Mouse (Mus musculus) MEL (cell line): ENCODE data around the gene Gm20388. TPM values are rescaled to one million over a fixed set of nuclear protein-coding genes. Genes with fewer than 3 reads are reported as not detected.

ENCODE experiments used
- DNase-seq: peaks from one replicate; pipeline ENCODE4 v3.0.0; 2011; ENCODE audit warnings: low read depth, low spot score
- H3K27ac ChIP-seq: 2 replicates; pipeline ENCODE4 v1.5.1; 2012; ENCODE audit warnings: low read depth, mild to moderate bottlenecking, control low read depth, low read length, moderate library complexity; ENCODE audit not compliant: control insufficient read depth
- H3K27me3 ChIP-seq, 2 experiments: fragments of 150-350 bp in 1 of 2; sonication (generic) in 1 of 2; 2 replicates each; pipeline ENCODE4 v1.6.1; 2012; ENCODE audit warnings: low read length in 2 of 2, mild to moderate bottlenecking in 2 of 2, improper control_type of control experiment in 1 of 2, moderate library complexity in 1 of 2; ENCODE audit not compliant: insufficient read depth in 2 of 2, control insufficient read depth in 1 of 2
- H3K36me3 ChIP-seq, 2 experiments: 2 replicates each; pipeline ENCODE4 v1.6.1; 2012 to 2014; ENCODE audit warnings: low read length in 2 of 2, improper control_type of control experiment in 1 of 2, inconsistent platforms in 1 of 2, mild to moderate bottlenecking in 1 of 2; ENCODE audit not compliant: insufficient read depth in 2 of 2, control insufficient read depth in 1 of 2
- H3K4me1 ChIP-seq, 2 experiments: fragments of 150-350 bp in 1 of 2; sonication (generic) in 1 of 2; 2 replicates each; pipeline ENCODE4 v1.6.1; 2012; ENCODE audit warnings: low read length in 2 of 2, improper control_type of control experiment in 1 of 2, mild to moderate bottlenecking in 1 of 2; ENCODE audit not compliant: insufficient read depth in 2 of 2, control insufficient read depth in 1 of 2
- H3K4me3 ChIP-seq, 2 experiments: fragments of 150-350 bp in 1 of 2; sonication (generic) in 1 of 2; 2 replicates each; pipeline ENCODE4 v1.5.1; 2012; ENCODE audit warnings: low read depth in 2 of 2, low read length in 2 of 2, mild to moderate bottlenecking in 2 of 2, moderate library complexity in 2 of 2, control low read depth in 1 of 2, improper control_type of control experiment in 1 of 2; ENCODE audit not compliant: control insufficient read depth in 1 of 2, insufficient read depth in 1 of 2
- H3K79me2 ChIP-seq: 2 replicates; pipeline ENCODE4 v1.6.1; 2012; ENCODE audit warnings: mild to moderate bottlenecking, low read length, moderate library complexity; ENCODE audit not compliant: control insufficient read depth, poor library complexity, insufficient read depth
- H3K9ac ChIP-seq: 2 replicates; pipeline ENCODE4 v1.6.1; 2012; ENCODE audit warnings: low read depth, mild to moderate bottlenecking, control low read depth, low read length, moderate library complexity; ENCODE audit not compliant: control insufficient read depth, poor library complexity, severe bottlenecking
- H3K9me3 ChIP-seq: fragments of 150-350 bp; sonication (generic); replicated peaks from 2 replicates; pipeline ENCODE4 v1.6.1; 2012; ENCODE audit warnings: mild to moderate bottlenecking, low read length, improper control_type of control experiment, moderate library complexity; ENCODE audit not compliant: insufficient read depth
- CHD2 ChIP-seq: IDR thresholded peaks from 2 replicates; pipeline ENCODE4 v1.6.1; 2011; ENCODE audit warnings: low read length, improper control_type of control experiment
- CTCF ChIP-seq, 3 experiments: IDR thresholded peaks in 2 of 3; conservative IDR thresholded peaks in 1 of 3; 2 replicates each; pipeline ENCODE4 v1.5.1; 2011 to 2012; ENCODE audit warnings: low read length in 3 of 3, low read depth in 2 of 3, mild to moderate bottlenecking in 2 of 3, improper control_type of control experiment in 1 of 3, inconsistent platforms in 1 of 3, mixed read lengths in 1 of 3, moderate library complexity in 1 of 3; ENCODE audit not compliant: control insufficient read depth in 1 of 3, insufficient read depth in 1 of 3, poor library complexity in 1 of 3, severe bottlenecking in 1 of 3
- EP300 ChIP-seq, 2 experiments: IDR thresholded peaks; 2 replicates each; pipeline ENCODE4 v1.6.1; 2011; ENCODE audit warnings: improper control_type of control experiment in 2 of 2, low read length in 2 of 2, low read depth in 1 of 2, mild to moderate bottlenecking in 1 of 2
- ETS1 ChIP-seq: IDR thresholded peaks from 2 replicates; pipeline ENCODE4 v1.6.1; 2012; ENCODE audit warnings: low read depth, mild to moderate bottlenecking, inconsistent platforms, low read length, improper control_type of control experiment, moderate library complexity
- GABPA ChIP-seq: IDR thresholded peaks from 2 replicates; pipeline ENCODE4 v1.6.1; 2012; ENCODE audit warnings: low read depth, mild to moderate bottlenecking, inconsistent platforms, low read length, improper control_type of control experiment, moderate library complexity
- HCFC1 ChIP-seq: IDR thresholded peaks from 2 replicates; pipeline ENCODE4 v1.6.1; 2012; ENCODE audit warnings: low read depth, mild to moderate bottlenecking, inconsistent platforms, low read length, improper control_type of control experiment, moderate library complexity
- KAT2A ChIP-seq: conservative IDR thresholded peaks from 2 replicates; pipeline ENCODE4 v1.6.1; 2012; ENCODE audit warnings: low read depth, low read length, improper control_type of control experiment, inconsistent platforms
- MAFK ChIP-seq: IDR thresholded peaks from 2 replicates; pipeline ENCODE4 v1.6.1; 2011; ENCODE audit warnings: low read depth, mild to moderate bottlenecking, low read length, improper control_type of control experiment, borderline replicate concordance
- MAX ChIP-seq: IDR thresholded peaks from 2 replicates; pipeline ENCODE4 v1.6.1; 2011; ENCODE audit warnings: low read length, improper control_type of control experiment
- MXI1 ChIP-seq: IDR thresholded peaks from 2 replicates; pipeline ENCODE4 v1.6.1; 2011; ENCODE audit warnings: mild to moderate bottlenecking, low read depth, low read length, improper control_type of control experiment
- MYC ChIP-seq: IDR thresholded peaks from 2 replicates; pipeline ENCODE4 v1.6.1; 2011; ENCODE audit warnings: low read depth, mild to moderate bottlenecking, low read length, improper control_type of control experiment, moderate library complexity
- POLR2A ChIP-seq, 2 experiments: IDR thresholded peaks; 2 replicates each; pipeline ENCODE4 v1.6.1; 2011 to 2012; ENCODE audit warnings: low read length in 2 of 2, mild to moderate bottlenecking in 2 of 2, control low read depth in 1 of 2, improper control_type of control experiment in 1 of 2, low read depth in 1 of 2, moderate library complexity in 1 of 2; ENCODE audit not compliant: control insufficient read depth in 1 of 2, insufficient read depth in 1 of 2, poor library complexity in 1 of 2
- POLR2AphosphoS2 ChIP-seq: IDR thresholded peaks from 2 replicates; pipeline ENCODE4 v1.6.1; 2011; ENCODE audit warnings: low read length, improper control_type of control experiment
- RAD21 ChIP-seq: IDR thresholded peaks from 2 replicates; pipeline ENCODE4 v1.6.1; 2011; ENCODE audit warnings: mild to moderate bottlenecking, low read depth, low read length, improper control_type of control experiment
- SMC3 ChIP-seq: IDR thresholded peaks from 2 replicates; pipeline ENCODE4 v1.6.1; 2011; ENCODE audit warnings: low read depth, low read length, improper control_type of control experiment
- TCF12 ChIP-seq: IDR thresholded peaks from 2 replicates; pipeline ENCODE4 v1.6.1; 2014; ENCODE audit warnings: low read depth, mild to moderate bottlenecking, inconsistent platforms, low read length, improper control_type of control experiment, moderate library complexity
- USF2 ChIP-seq, 2 experiments: IDR thresholded peaks; 2 replicates each; pipeline ENCODE4 v1.6.1; 2011 to 2012; ENCODE audit warnings: improper control_type of control experiment in 2 of 2, low read length in 2 of 2, borderline replicate concordance in 1 of 2, inconsistent platforms in 1 of 2, low read depth in 1 of 2, mild to moderate bottlenecking in 1 of 2; ENCODE audit not compliant: insufficient read depth in 1 of 2
- ZC3H11A ChIP-seq: IDR thresholded peaks from 2 replicates; pipeline ENCODE4 v1.6.1; 2012; ENCODE audit warnings: low read depth, mild to moderate bottlenecking, inconsistent platforms, low read length, improper control_type of control experiment
- ZNF384 ChIP-seq: IDR thresholded peaks from 2 replicates; pipeline ENCODE4 v1.6.1; 2012; ENCODE audit warnings: low read depth, mild to moderate bottlenecking, inconsistent platforms, low read length, improper control_type of control experiment
- polyA plus RNA-seq, 2 experiments: library from polyadenylated mRNA; stranded (reverse) in 1 of 2; unstranded in 1 of 2; fragments of >175 nt in 1 of 2; fragments of >200 nt in 1 of 2; gene quantifications; 2 replicates each; pipeline versions ENCODE4 v1.2.1 to v1.2.4; 2012; ENCODE audit warnings: low replicate concordance in 2 of 2, low read depth in 1 of 2; ENCODE audit not compliant: insufficient read length in 2 of 2, insufficient read depth in 1 of 2, missing spikeins in 1 of 2
- total RNA-seq: library from RNA; depleted of rRNA; stranded (reverse); fragments of 300-350 nt; gene quantifications from 2 replicates; pipeline ENCODE4 v1.2.3, GENCODE M21; 2012

Gm20388 gene
- total and polyA plus RNA-seq, 3 experiments = 11.1 to 17.8 TPM; not detected in 1

- Histone ChIP-seq H3K27me3 (no peaks in the 10 kb centered on the region), H3K9ac (no peak overlapping the region), H3K4me3 (no peak overlapping the region), H3K9me3 (no peaks in the 10 kb centered on the region), H3K36me3 (no peaks in the 10 kb centered on the region), H3K79me2 (no peaks in the 10 kb centered on the region), H3K4me1 (no peaks in the 10 kb centered on the region), H3K27ac (no peak overlapping the region)
- TF ChIP-seq POLR2AphosphoS2 (no peak), POLR2A (IDR thresholded peaks at IDR 0.05; ENCODE audit: control insufficient read depth in 1 of 2, insufficient read depth in 1 of 2, low read depth in 1 of 2, low read length in 2 of 2, poor library complexity in 1 of 2) (no peak), MAFK (no peak), ZC3H11A (no peak), HCFC1 (no peak)
- no peak for DNase-seq
Observed at GRCm38 (mm10) chr8:122187271-122187670, 2276.6 kb downstream of the Gm20388 start.

DNA sequence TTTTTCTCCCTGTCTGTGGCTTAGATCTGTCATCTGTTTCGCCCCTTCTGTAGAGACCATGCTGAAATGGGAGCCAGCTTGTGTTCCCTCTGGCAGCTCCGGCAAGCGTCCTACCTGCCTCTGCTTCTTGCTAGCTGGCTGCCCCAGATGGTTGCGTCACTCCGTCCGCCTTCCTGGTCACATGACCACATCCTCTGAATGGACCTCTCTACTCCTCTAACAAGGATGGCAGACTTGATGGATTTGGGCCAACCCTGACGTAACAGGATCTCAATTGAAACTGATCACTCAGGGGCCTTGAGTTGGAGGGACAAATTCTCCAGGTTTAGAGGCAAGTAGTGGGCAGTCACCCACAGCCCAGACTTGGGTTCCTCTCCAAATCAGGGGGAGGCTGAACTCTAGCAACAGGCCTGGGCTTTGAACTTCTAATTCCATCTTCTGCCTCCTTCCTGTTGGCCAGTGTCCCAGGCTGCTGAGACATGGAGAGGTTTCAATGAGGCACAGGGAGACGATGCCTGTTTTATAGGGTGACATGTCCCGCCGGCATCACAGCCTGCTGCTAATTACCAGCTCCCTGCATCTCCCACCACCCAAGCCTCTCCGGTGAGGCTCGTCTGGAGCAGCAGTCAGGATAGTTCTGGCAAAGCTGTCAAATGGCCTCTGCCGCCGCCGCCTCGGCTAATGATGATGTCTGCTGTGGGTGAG, 2279.9 kb downstream of the Gm20388 start:
- Histone ChIP-seq H3K4me3 (no peak overlapping the region), H3K36me3 (no peaks in the 10 kb centered on the region), H3K4me1 (no peaks in the 10 kb centered on the region), H3K9ac (no peak overlapping the region), H3K79me2 (no peaks in the 10 kb centered on the region), H3K9me3 (no peaks in the 10 kb centered on the region), H3K27me3 (no peaks in the 10 kb centered on the region), H3K27ac (no peak overlapping the region)
- no peak for DNase-seq
- no peak for TF ChIP-seq MAX
- no peak for TF ChIP-seq ZC3H11A
- TF ChIP-seq GABPA = no peak
- no peak for TF ChIP-seq RAD21
- no peak for TF ChIP-seq USF2 (IDR thresholded peaks at IDR 0.05; ENCODE audit: borderline replicate concordance in 1 of 2, insufficient read depth in 1 of 2, low read depth in 1 of 2, low read length in 2 of 2)
- TF ChIP-seq TCF12 = no peak

DNA sequence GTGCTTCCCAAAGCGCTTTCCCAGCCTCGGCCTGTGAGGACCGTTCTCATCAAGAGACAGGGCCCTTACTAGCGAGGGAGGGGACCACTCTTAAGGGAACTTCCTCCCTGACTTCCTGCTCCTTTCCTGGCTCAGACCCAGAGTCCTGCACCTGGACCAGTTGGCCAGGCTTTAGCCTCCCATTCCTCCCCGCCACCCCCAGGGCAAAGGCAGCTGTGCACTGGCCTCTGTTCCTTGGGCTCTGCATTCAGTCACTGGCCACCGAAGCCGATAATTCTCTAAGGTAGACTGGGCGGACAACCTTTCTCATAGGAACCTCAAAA, 2280.4 kb downstream of the Gm20388 start:
- Histone ChIP-seq H3K36me3 (no peaks in the 10 kb centered on the region), H3K27me3 (no peaks in the 10 kb centered on the region), H3K9ac (no peak overlapping the region), H3K4me3 (no peak overlapping the region), H3K9me3 (no peaks in the 10 kb centered on the region), H3K79me2 (no peaks in the 10 kb centered on the region), H3K27ac (no peak overlapping the region), H3K4me1 (no peaks in the 10 kb centered on the region)
- TF ChIP-seq MAFK (no peak), USF2 (IDR thresholded peaks at IDR 0.05; ENCODE audit: borderline replicate concordance in 1 of 2, insufficient read depth in 1 of 2, low read depth in 1 of 2, low read length in 2 of 2) (no peak), ETS1 (no peak), ZC3H11A (no peak), POLR2A (IDR thresholded peaks at IDR 0.05; ENCODE audit: control insufficient read depth in 1 of 2, insufficient read depth in 1 of 2, low read depth in 1 of 2, low read length in 2 of 2, poor library complexity in 1 of 2) (no peak), EP300 (IDR thresholded peaks at IDR 0.05; ENCODE audit: low read depth in 1 of 2, low read length in 2 of 2) (no peak), MYC (no peak), SMC3 (no peak), KAT2A (no peak), MXI1 (no peak), CTCF (IDR thresholded peaks at IDR 0.05 in 2 of 3, conservative IDR thresholded peaks at IDR 0.05 in 1 of 3; ENCODE audit: control insufficient read depth in 1 of 3, insufficient read depth in 1 of 3, low read depth in 2 of 3, low read length in 3 of 3, poor library complexity in 1 of 3, severe bottlenecking in 1 of 3) (no peak), ZNF384 (no peak), POLR2AphosphoS2 (no peak), CHD2 (no peak), TCF12 (no peak)
- no peak for DNase-seq
